In genomic region chr11:114050511-114050910, GRCm38 (mm10) we compare ENCODE assay signal across 23 mouse cellular contexts. TPM values are rescaled to one million over a fixed set of nuclear protein-coding genes. Genes with fewer than 3 reads are reported as not detected.
"Had no signal": no experiment of that assay in that cellular context is flagged by ENCODE, and none has a peak within 500 bp of the region (broad histone marks: within the 10 kb centered on the region; RNA-seq: fewer than 3 reads in every experiment).

No protein-coding gene starts in this region.

- ATAC-seq: intestine, embryonic 16.5 days; liver, embryonic 12.5 days had no signal

- H3K9me3 ChIP-seq: hindbrain, embryonic 13.5 days; hindbrain, embryonic 15.5 days; limb, embryonic 15.5 days; liver, embryonic 12.5 days had no signal

- H3K9ac ChIP-seq: heart, embryonic 12.5 days; hindbrain, embryonic 15.5 days; limb, embryonic 13.5 days; limb, embryonic 15.5 days; liver, embryonic 12.5 days; liver, embryonic 14.5 days had no signal

- H3K27ac ChIP-seq: gastrocnemius, adult 2 months; heart, adult 2 months; hindbrain, embryonic 13.5 days; hindbrain, embryonic 15.5 days; hindbrain, postnatal 0 days; layer of hippocampus, adult 2 months; left cerebral cortex, adult 2 months; limb, embryonic 13.5 days; limb, embryonic 15.5 days; liver, embryonic 12.5 days; liver, embryonic 14.5 days had no signal

- H3K4me2 ChIP-seq: heart, embryonic 12.5 days; hindbrain, embryonic 13.5 days; hindbrain, embryonic 15.5 days; limb, embryonic 13.5 days; limb, embryonic 15.5 days; liver, embryonic 12.5 days had no signal

- H3K4me3 ChIP-seq: gastrocnemius, adult 2 months; heart, adult 2 months; heart, embryonic 12.5 days; hindbrain, embryonic 13.5 days; hindbrain, embryonic 15.5 days; layer of hippocampus, adult 2 months; left cerebral cortex, adult 2 months; limb, embryonic 13.5 days; limb, embryonic 15.5 days; liver, embryonic 12.5 days had no signal

- H3K27me3 ChIP-seq: heart, embryonic 12.5 days; hindbrain, embryonic 13.5 days; hindbrain, embryonic 15.5 days; limb, embryonic 13.5 days; limb, embryonic 15.5 days had no signal

- DNase-seq: gastrocnemius, adult 2 months; gastrocnemius, postnatal 10 days; heart, adult 11 months; heart, adult 2 months; heart, postnatal 10 days; kidney, adult 18-20 months; kidney, adult 8-10 months; kidney, postnatal 10 days; kidney, postnatal 25 days; kidney, postnatal 4 days; left cerebral cortex, postnatal 4 days had no signal

- H3K36me3 ChIP-seq: heart, embryonic 12.5 days; hindbrain, embryonic 15.5 days; limb, embryonic 13.5 days; limb, embryonic 15.5 days; liver, embryonic 12.5 days had no signal

RNA-seq across cellular contexts. Expression of gene Sdk2, which starts 16.3 kb away (rescaled TPM):
- total RNA-seq: hematopoietic stem cell, adult 5-6 weeks had no signal
